Mouse (Mus musculus) olfactory bulb, adult 2 months (tissue): ENCODE data around the gene Astn1. TPM values are rescaled to one million over a fixed set of nuclear protein-coding genes. Genes with fewer than 3 reads are reported as not detected.

ENCODE experiments used
- H3K27ac ChIP-seq: fragments of 200-500 bp; 2 replicates; pipeline ENCODE4 v1.5.1; 2012; ENCODE audit warnings: low read depth, low read length; ENCODE audit not compliant: insufficient read depth
- H3K4me1 ChIP-seq: fragments of 200-500 bp; 2 replicates; pipeline ENCODE4 v1.6.1; 2012; ENCODE audit warnings: low read length; ENCODE audit not compliant: control insufficient read depth, insufficient read depth
- H3K4me3 ChIP-seq: fragments of 200-500 bp; 2 replicates; pipeline ENCODE4 v1.5.1; 2012; ENCODE audit warnings: mild to moderate bottlenecking, low read depth, low read length, moderate library complexity; ENCODE audit not compliant: insufficient read depth
- CTCF ChIP-seq: fragments of 200-500 bp; IDR thresholded peaks from 2 replicates; pipeline ENCODE4 v1.5.1; 2012; ENCODE audit warnings: low read depth, mild to moderate bottlenecking, low read length, moderate library complexity; ENCODE audit not compliant: insufficient read depth
- POLR2A ChIP-seq: fragments of 200-500 bp; IDR thresholded peaks from 2 replicates; pipeline ENCODE4 v1.6.1; 2012; ENCODE audit warnings: mild to moderate bottlenecking, low read depth, low read length, moderate library complexity; ENCODE audit not compliant: insufficient read depth
- WGBS: fragments of 180-500 bp; shearing (Covaris S2); methylation state at CpG from one replicate; pipeline ENCODE4 v1.1.7; 2018; 5-methylcytosine and 5-hydroxymethylcytosine counted together
- polyA plus RNA-seq: library from polyadenylated mRNA; stranded (reverse); fragments of >200 nt; gene quantifications from 2 replicates; pipeline ENCODE4 v1.2.4, GENCODE M21; 2012; ENCODE audit warnings: low replicate concordance; ENCODE audit not compliant: missing spikeins, insufficient read depth, insufficient read length

Astn1 gene
- polyA plus RNA-seq, 1 experiment = 202 TPM

- H3K27ac ChIP-seq = 0 out of 2 replicates have a peak overlapping the region, but pooled peaks have one; percentile 34
- TF ChIP-seq CTCF = no peak
- no peak for TF ChIP-seq POLR2A
- H3K4me3 ChIP-seq = no peak overlapping the region
- H3K4me1 ChIP-seq = no peaks in the 10 kb centered on the region
- 33% methylated on average over 4 of the region's 4 CpGs for WGBS
Measured at GRCm38 (mm10) chr1:158653808-158654520, 291.9 kb downstream of the Astn1 start.

- H3K4me1 ChIP-seq = no peaks in the 10 kb centered on the region
- H3K4me3 ChIP-seq = no peak overlapping the region
- WGBS = 34% methylated on average over 3 of the region's 3 CpGs
- TF ChIP-seq POLR2A (no peak), CTCF (no peak)
- no peak overlapping the region for H3K27ac ChIP-seq
Measured at GRCm38 (mm10) chr1:158654571-158655205, 292.6 kb downstream of the Astn1 start.

- H3K4me1 ChIP-seq = no peaks in the 10 kb centered on the region
- H3K4me3 ChIP-seq = no peak overlapping the region
- no peak overlapping the region for H3K27ac ChIP-seq
- 90% methylated on average over 6 of the region's 6 CpGs for WGBS
- TF ChIP-seq CTCF (no peak), POLR2A (no peak)
Measured at GRCm38 (mm10) chr1:158656986-158657385, 294.9 kb downstream of the Astn1 start.

GRCm38 (mm10) chr1:158666001-158666400 lies 303.9 kb downstream of the Astn1 start:
- Histone ChIP-seq H3K27ac (no peak overlapping the region), H3K4me1 (no peaks in the 10 kb centered on the region), H3K4me3 (no peak overlapping the region)
- TF ChIP-seq CTCF (no peak), POLR2A (no peak)
- WGBS = 84% methylated on average over 3 of the region's 3 CpGs

GRCm38 (mm10) chr1:158669971-158670592 lies 308.0 kb downstream of the Astn1 start:
- no peak overlapping the region for H3K4me3 ChIP-seq
- H3K27ac ChIP-seq = no peak overlapping the region
- TF ChIP-seq POLR2A (no peak), CTCF (no peak)
- 35% methylated on average over 3 of the region's 3 CpGs for WGBS
- H3K4me1 ChIP-seq = no peaks in the 10 kb centered on the region

GRCm38 (mm10) chr1:158687726-158688125 lies 325.7 kb downstream of the Astn1 start:
- TF ChIP-seq CTCF (no peak), POLR2A (no peak)
- 70% methylated on average over 1 of the region's 1 CpGs for WGBS
- Histone ChIP-seq H3K4me3 (no peak overlapping the region), H3K27ac (no peak overlapping the region), H3K4me1 (no peaks in the 10 kb centered on the region)

- Histone ChIP-seq H3K27ac (no peak overlapping the region), H3K4me3 (no peak overlapping the region), H3K4me1 (no peaks in the 10 kb centered on the region)
- WGBS = 47% methylated on average over 3 of the region's 3 CpGs
- TF ChIP-seq POLR2A = no peak
- TF ChIP-seq CTCF = no peak
Measured at GRCm38 (mm10) chr1:158697423-158697822, 335.4 kb downstream of the Astn1 start.

- WGBS = 86% methylated on average over 10 of the region's 10 CpGs
- no peak overlapping the region for H3K27ac ChIP-seq
- H3K4me1 ChIP-seq = no peaks in the 10 kb centered on the region
- TF ChIP-seq POLR2A (no peak), CTCF (no peak)
- H3K4me3 ChIP-seq = no peak overlapping the region
Measured at GRCm38 (mm10) chr1:158697859-158698569, 335.9 kb downstream of the Astn1 start.

GRCm38 (mm10) chr1:158699276-158699675 lies 337.2 kb downstream of the Astn1 start:
- H3K27ac ChIP-seq = no peak overlapping the region
- no peaks in the 10 kb centered on the region for H3K4me1 ChIP-seq
- H3K4me3 ChIP-seq = no peak overlapping the region
- WGBS = 91% methylated on average over 2 of the region's 2 CpGs
- no peak for TF ChIP-seq CTCF
- no peak for TF ChIP-seq POLR2A
